In the genomic region with DNA sequence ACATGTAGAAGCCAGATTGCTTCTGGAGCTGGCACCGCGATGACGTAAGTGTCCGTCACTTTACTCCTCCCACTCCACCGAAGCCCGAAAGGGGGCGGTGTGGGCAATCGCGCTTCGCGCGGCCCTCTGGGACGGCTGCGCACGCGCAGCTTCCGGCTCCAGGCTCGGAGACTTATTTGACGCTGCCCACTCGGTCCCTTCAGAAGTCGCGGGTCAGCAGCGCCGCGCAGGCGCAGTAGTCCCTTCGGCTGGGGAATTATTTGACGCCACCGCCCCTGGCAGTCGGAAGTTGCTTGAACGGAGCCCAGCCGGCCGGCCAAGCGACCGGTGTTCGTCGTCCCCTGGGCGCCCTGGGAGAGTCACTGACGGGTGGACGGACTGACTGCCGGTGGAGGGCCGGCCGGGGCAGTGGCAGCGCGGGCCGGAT, we compare ENCODE assay signal across 8 mouse cellular contexts. TPM values are rescaled to one million over a fixed set of nuclear protein-coding genes. Genes with fewer than 3 reads are reported as not detected.
DNase-seq lines count a peak whose midpoint lies in the region; ATAC-seq lines count a peak whose summit lies in the region.

Gene Ralgapb (plus strand): TSS at position 254 of the 427 bp plus-strand sequence.

- ATAC-seq in megakaryocyte progenitor cell, adult 5-6 weeks (replicated peaks; ENCODE audit: poor library complexity): peak; percentile 91

- DNase-seq in adipocyte (ENCODE audit: low spot score): peak; percentile 99
- peak; percentile 96 for DNase-seq in embryo, embryonic 10 days (ENCODE audit: low spot score)
- peak; percentile 99 for DNase-seq in gastrocnemius, postnatal 10 days
- peak; percentile 99 for DNase-seq in induced T-regulatory cell, adult 2 months (ENCODE audit: low read depth)
- DNase-seq in left cerebral cortex, adult 9 months (ENCODE audit: low spot score in 2 of 2): peak; percentile 96 to 99
- DNase-seq in right cerebral cortex, postnatal 14 days: peak; percentile 99
- DNase-seq in urinary bladder, postnatal 36 days (ENCODE audit: low spot score in 2 of 2): peak; percentile 97 to 98

RNA-seq across cellular contexts. Expression of gene Ralgapb, which starts in this region (rescaled TPM):
- total RNA-seq in gastrocnemius, postnatal 10 days (2021): 10 to 100 TPM; 19.1 to 26.0 TPM
- total RNA-seq in megakaryocyte progenitor cell, adult 5-6 weeks (2015): 37.8 and 40.9 TPM in 2 replicates
- total RNA-seq in megakaryocyte progenitor cell, adult 5-6 weeks (2017): 22.2 and 30.4 TPM in 2 replicates

Comparison
In these comparisons a context has a peak if more than half of its experiments do, and no peak if none do; other contexts are left out.
1. Peak in every context shown above with its lines: DNase-seq and ATAC-seq.